Mouse (Mus musculus): ENCODE results near the gene Chn2. TPM values are rescaled to one million over a fixed set of nuclear protein-coding genes. Genes with fewer than 3 reads are reported as not detected.

Chn2 gene
- total and polyA plus RNA-seq, 3 experiments, result not detected

- H3K4me3 ChIP-seq (ENCODE audit: control insufficient read depth in 1 of 2, insufficient read depth in 1 of 2, low read depth in 2 of 2, low read length in 2 of 2), result no peak overlapping the region
- H3K4me1 ChIP-seq (ENCODE audit: control insufficient read depth in 1 of 2, insufficient read depth in 2 of 2, low read length in 2 of 2), result no peaks in the 10 kb centered on the region
- no peak for DNase-seq (ENCODE audit: low read depth, low spot score)
- no peaks in the 10 kb centered on the region for H3K79me2 ChIP-seq (ENCODE audit: control insufficient read depth, insufficient read depth, low read length, poor library complexity)
- H3K27me3 ChIP-seq (ENCODE audit: control insufficient read depth in 1 of 2, insufficient read depth in 2 of 2, low read length in 2 of 2), result no peaks in the 10 kb centered on the region
- TF ChIP-seq TAL1 (IDR thresholded peaks at IDR 0.05; ENCODE audit: low read length) (no peak), GATA1 (IDR thresholded peaks at IDR 0.05; ENCODE audit: low read depth, low read length) (no peak), MAZ (IDR thresholded peaks at IDR 0.05; ENCODE audit: low read depth, low read length) (no peak), RAD21 (IDR thresholded peaks at IDR 0.05; ENCODE audit: low read depth, low read length) (no peak), POLR2AphosphoS5 (IDR thresholded peaks at IDR 0.05; ENCODE audit: borderline replicate concordance, low read depth, low read length) (no peak), MYB (IDR thresholded peaks at IDR 0.05; ENCODE audit: low read depth, low read length) (no peak), ZNF384 (IDR thresholded peaks at IDR 0.05; ENCODE audit: low read depth, low read length) (no peak), UBTF (IDR thresholded peaks at IDR 0.05; ENCODE audit: borderline replicate concordance, insufficient read depth, low read depth, low read length) (no peak), ZMIZ1 (IDR thresholded peaks at IDR 0.05; ENCODE audit: low read depth, low read length) (no peak), KAT2A (conservative IDR thresholded peaks at IDR 0.05; ENCODE audit: low read depth, low read length) (no peak), HCFC1 (IDR thresholded peaks at IDR 0.05; ENCODE audit: low read depth, low read length) (no peak), GABPA (IDR thresholded peaks at IDR 0.05; ENCODE audit: low read depth, low read length) (no peak), POLR2AphosphoS2 (IDR thresholded peaks at IDR 0.05; ENCODE audit: low read length) (no peak), BHLHE40 (IDR thresholded peaks at IDR 0.05; ENCODE audit: borderline replicate concordance, low read depth, low read length) (no peak), TCF12 (IDR thresholded peaks at IDR 0.05; ENCODE audit: low read depth, low read length) (no peak), E2F4 (IDR thresholded peaks at IDR 0.05; ENCODE audit: borderline replicate concordance, low read depth, low read length) (no peak), ETS1 (IDR thresholded peaks at IDR 0.05; ENCODE audit: low read depth, low read length) (no peak), EP300 (IDR thresholded peaks at IDR 0.05; ENCODE audit: low read depth in 1 of 2, low read length in 2 of 2) (no peak), TBP (IDR thresholded peaks at IDR 0.05; ENCODE audit: low read depth, low read length) (no peak)
- H3K9ac ChIP-seq (ENCODE audit: control insufficient read depth, low read depth, low read length, poor library complexity, severe bottlenecking), result no peak overlapping the region
- H3K27ac ChIP-seq (ENCODE audit: control insufficient read depth, low read depth, low read length), result no peak overlapping the region
- H3K9me3 ChIP-seq (replicated peaks; ENCODE audit: insufficient read depth, low read length), result no peaks in the 10 kb centered on the region
- H3K36me3 ChIP-seq (ENCODE audit: control insufficient read depth in 1 of 2, insufficient read depth in 2 of 2, low read length in 2 of 2), result no peaks in the 10 kb centered on the region
Observed at GRCm38 (mm10) chr6:54297231-54297630, 257.9 kb downstream of the Chn2 start.

DNA sequence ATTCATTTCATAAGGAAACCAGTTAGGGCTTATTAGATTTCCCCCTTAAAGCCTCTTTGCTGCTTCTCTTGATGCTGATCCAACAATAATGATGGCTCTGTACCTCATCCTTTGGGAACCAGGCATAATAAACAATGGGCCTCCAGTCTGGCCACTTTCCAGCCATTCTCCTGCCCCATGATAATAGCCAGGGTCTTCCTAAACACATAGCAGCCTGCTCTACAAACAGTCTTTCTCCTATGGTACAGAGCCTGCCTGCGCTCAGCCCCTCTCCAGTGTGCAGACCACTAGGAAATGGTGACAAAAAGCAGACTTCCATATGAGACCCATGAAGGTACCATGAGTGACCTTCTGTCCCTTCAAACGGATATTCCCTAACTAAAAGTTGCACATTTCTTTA, 260.1 kb downstream of the Chn2 start:
- no peaks in the 10 kb centered on the region for H3K27me3 ChIP-seq (ENCODE audit: control insufficient read depth in 1 of 2, insufficient read depth in 2 of 2, low read length in 2 of 2)
- H3K4me1 ChIP-seq (ENCODE audit: control insufficient read depth in 1 of 2, insufficient read depth in 2 of 2, low read length in 2 of 2), result no peaks in the 10 kb centered on the region
- H3K27ac ChIP-seq (ENCODE audit: control insufficient read depth, low read depth, low read length), result no peak overlapping the region
- no peaks in the 10 kb centered on the region for H3K79me2 ChIP-seq (ENCODE audit: control insufficient read depth, insufficient read depth, low read length, poor library complexity)
- TF ChIP-seq MEF2A (IDR thresholded peaks at IDR 0.05; ENCODE audit: extremely low read depth, insufficient replicate concordance, low read depth, low read length, poor library complexity, severe bottlenecking), result no peak
- TF ChIP-seq POLR2AphosphoS5 (IDR thresholded peaks at IDR 0.05; ENCODE audit: borderline replicate concordance, low read depth, low read length), result no peak
- no peak for TF ChIP-seq E2F4 (IDR thresholded peaks at IDR 0.05; ENCODE audit: borderline replicate concordance, low read depth, low read length)
- no peak for TF ChIP-seq CHD1 (IDR thresholded peaks at IDR 0.05; ENCODE audit: low read depth, low read length)
- no peak for TF ChIP-seq ELF1 (IDR thresholded peaks at IDR 0.05; ENCODE audit: low read depth, low read length)
- TF ChIP-seq GABPA (IDR thresholded peaks at IDR 0.05; ENCODE audit: low read depth, low read length), result no peak
- no peak for TF ChIP-seq CTCF (IDR thresholded peaks at IDR 0.05 in 2 of 3, conservative IDR thresholded peaks at IDR 0.05 in 1 of 3; ENCODE audit: control insufficient read depth in 1 of 3, insufficient read depth in 1 of 3, low read depth in 2 of 3, low read length in 3 of 3, poor library complexity in 1 of 3, severe bottlenecking in 1 of 3)
- no peak for TF ChIP-seq MAX (IDR thresholded peaks at IDR 0.05; ENCODE audit: low read length)
- TF ChIP-seq TCF12 (IDR thresholded peaks at IDR 0.05; ENCODE audit: low read depth, low read length), result no peak
- no peak for TF ChIP-seq MAFK (IDR thresholded peaks at IDR 0.05; ENCODE audit: borderline replicate concordance, low read depth, low read length)
- TF ChIP-seq TBP (IDR thresholded peaks at IDR 0.05; ENCODE audit: low read depth, low read length), result no peak
- no peak for TF ChIP-seq SIN3A (IDR thresholded peaks at IDR 0.05; ENCODE audit: low read length)
- no peak for TF ChIP-seq ETS1 (IDR thresholded peaks at IDR 0.05; ENCODE audit: low read depth, low read length)
- no peak for DNase-seq (ENCODE audit: low read depth, low spot score)
- H3K9ac ChIP-seq (ENCODE audit: control insufficient read depth, low read depth, low read length, poor library complexity, severe bottlenecking), result no peak overlapping the region
- no peaks in the 10 kb centered on the region for H3K36me3 ChIP-seq (ENCODE audit: control insufficient read depth in 1 of 2, insufficient read depth in 2 of 2, low read length in 2 of 2)
- no peak overlapping the region for H3K4me3 ChIP-seq (ENCODE audit: control insufficient read depth in 1 of 2, insufficient read depth in 1 of 2, low read depth in 2 of 2, low read length in 2 of 2)
- H3K9me3 ChIP-seq (replicated peaks; ENCODE audit: insufficient read depth, low read length), result no peaks in the 10 kb centered on the region
